Mouse (Mus musculus) kidney, adult 9 months (tissue): ENCODE data around the gene Epn2.
"Not testable (repeated sequence)": the region's sequence is repeated elsewhere in the genome, so short reads cannot be mapped to it uniquely, and the experiment has no call there.

ENCODE experiments used
- DNase-seq: peaks from one replicate; pipeline ENCODE4 v3.0.0; 2022

The Epn2 gene

GRCm38 (mm10) chr11:61590516-61591213 lies 11.2 kb upstream of the Epn2 start:
- DNase-seq, result peak; percentile 61

GRCm38 (mm10) chr11:61585421-61585820 lies 5.9 kb upstream of the Epn2 start:
- DNase-seq, result peak; percentile 45

DNA sequence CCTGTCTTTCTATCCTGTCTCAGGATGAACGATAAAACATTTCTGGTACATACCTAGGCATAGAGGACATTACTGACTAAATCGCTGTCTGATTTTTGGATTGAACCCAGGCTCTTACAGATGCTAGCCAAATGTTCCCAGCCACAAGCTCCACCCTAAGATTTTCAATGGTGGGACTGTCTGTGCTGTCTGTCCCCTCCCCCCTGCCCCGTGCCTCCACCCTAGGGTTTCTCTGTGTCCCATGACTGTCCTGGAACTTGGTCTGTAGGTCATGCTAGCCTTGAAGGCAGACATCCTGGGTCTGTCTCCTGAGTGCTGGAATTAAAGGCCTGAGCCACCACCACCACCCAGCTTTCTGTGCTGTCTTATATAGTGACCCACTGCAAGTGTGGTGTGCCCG lies 5.3 kb upstream of the Epn2 start:
- DNase-seq, result no peak

DNA sequence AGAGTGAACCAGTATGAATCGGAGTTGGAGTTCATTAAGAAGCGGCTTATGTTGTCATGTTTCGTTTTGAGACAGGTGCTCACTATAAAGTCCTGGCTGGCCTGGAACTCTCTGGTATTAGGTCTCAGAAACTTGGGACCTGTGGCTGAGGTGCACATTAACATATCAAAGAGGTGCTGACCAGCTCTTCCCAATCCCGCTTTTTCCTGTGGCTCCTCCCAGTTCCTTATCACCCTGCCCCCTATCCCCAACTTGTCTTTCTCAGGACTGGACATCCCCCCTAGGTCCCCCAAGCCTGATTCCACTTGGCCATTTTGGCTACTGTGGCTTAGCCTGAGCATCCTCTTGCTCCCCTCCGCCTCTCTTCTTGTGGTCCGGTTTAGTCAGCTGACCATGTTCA lies 4.6 kb upstream of the Epn2 start:
- DNase-seq, result no peak

DNA sequence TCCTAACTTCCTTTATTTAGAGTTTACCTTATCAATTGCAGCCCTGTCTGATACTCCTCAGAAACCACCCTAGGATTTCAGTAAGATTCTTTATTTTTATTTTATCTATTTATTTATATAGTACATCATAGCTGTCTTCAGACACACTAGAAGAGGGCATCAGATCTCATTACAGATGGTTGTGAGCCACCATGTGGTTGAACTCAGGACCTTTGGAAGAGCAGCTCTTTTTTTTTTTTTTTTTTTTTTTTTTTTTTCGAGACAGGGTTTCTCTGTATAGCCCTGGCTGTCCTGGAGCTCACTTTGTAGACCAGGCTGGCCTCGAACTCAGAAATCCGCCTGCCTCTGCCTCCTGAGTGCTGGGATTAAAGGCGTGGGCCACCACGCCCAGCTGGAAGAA lies 3.3 kb upstream of the Epn2 start:
- DNase-seq, result not testable (repeated sequence)

DNA sequence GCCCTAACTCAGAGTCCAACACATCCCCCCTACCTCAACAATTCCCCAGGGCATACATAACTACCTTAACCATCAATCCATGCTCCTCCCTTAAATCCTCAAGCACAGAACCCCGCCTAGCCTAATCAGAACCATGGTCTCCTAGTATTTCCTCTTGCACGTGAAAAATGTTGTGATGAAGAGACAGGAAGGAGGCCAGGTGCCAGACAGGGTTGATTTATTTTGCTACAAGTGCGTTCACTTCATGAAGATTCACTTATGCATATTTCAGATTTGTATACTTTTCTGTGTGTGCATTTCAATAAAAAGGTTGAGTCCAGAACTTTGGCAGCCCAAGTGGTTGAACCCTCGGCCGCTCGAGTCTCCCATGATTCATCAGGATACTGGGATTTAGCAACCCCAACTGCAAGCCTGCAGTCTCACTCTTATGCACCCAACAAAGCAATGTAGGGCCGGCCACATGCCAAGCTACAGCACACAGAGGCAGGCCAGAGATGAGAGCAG lies 443 bp upstream of the Epn2 start:
- peak; percentile 72 for DNase-seq

- peak; percentile 34 for DNase-seq
Observed at GRCm38 (mm10) chr11:61578541-61578982, 925 bp downstream of the Epn2 start.

- DNase-seq, result no peak
Observed at GRCm38 (mm10) chr11:61577991-61578390, 1.5 kb downstream of the Epn2 start.

DNA sequence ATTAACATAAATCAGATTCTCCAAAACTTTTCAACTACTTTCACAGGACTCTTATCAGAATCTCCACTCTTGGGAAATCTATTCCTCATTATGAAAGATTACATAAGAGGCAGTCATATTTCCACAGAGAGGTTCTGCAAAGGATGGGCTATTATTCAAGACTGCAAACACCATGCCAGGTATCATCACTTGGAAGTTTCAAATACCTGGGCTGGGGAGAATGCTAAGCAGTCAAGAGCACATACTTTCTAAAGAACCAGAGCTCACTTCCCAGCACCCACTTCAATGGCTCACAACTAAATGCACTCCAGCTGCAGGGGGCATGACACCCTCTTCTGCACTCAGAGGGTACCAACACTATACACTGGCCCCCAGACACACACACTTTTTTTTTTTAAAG lies 2.1 kb downstream of the Epn2 start:
- DNase-seq, result no peak

DNA sequence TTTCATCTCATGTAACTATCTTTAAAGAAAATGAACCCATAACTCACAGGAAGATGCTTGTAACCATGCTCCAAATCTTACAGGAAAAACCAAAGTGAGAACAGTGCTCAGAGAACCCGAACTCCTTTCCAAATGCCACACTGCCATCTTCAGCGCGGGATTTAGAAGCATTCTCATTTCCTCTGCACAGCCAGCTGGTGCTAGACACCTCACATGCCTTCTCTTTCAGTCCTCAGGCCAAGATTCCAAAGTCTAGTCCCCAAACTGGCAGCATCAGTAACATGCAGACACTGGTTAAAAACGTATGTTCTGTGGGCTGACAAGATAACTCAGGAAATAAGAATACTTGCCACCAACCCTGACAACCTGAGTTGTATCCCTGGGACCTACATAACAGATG lies 6.2 kb downstream of the Epn2 start:
- peak; percentile 48 for DNase-seq

- DNase-seq, result no peak
Observed at GRCm38 (mm10) chr11:61571225-61571624, 8.3 kb downstream of the Epn2 start.

- peak; percentile 24 for DNase-seq
Observed at GRCm38 (mm10) chr11:61569671-61570070, 9.8 kb downstream of the Epn2 start.

DNA sequence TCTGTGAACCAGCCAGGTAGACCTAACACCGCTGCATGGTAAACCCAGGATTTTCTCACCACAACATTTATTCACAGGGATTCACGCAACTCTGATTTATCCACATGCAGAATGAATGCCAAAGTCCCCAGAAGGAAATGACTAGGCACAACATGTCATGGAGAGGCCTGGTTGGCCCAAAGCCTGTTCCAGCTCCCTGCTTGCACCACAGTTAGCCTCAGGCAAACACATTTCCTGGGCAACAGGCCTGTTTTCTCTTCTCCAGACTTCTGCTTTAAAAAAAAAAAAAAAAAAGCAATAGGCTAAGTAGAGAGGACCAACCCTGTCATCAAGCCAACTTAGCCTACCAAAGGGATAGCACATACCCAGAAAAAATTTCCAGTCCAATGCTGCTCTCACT lies 14.9 kb downstream of the Epn2 start:
- DNase-seq, result peak; percentile 57

DNA sequence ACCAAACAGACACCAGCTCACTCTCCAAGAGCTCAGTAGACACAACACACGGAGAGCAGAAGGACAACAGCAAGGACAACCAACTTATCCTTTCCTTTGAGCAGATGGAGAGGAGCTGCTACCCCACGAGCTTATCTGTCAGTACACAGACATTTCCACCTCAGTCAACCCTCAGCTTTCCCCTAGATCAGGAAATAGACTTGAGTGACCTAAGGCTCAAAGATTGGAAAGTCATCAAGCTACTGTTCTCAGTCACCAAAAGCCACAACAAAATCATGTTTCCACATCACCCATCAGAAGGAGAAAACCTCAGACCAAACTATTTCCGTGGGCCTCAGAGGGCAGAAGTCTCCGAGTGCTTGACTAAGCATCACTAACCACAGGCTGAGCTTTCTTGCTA lies 15.5 kb downstream of the Epn2 start:
- DNase-seq, result no peak

DNA sequence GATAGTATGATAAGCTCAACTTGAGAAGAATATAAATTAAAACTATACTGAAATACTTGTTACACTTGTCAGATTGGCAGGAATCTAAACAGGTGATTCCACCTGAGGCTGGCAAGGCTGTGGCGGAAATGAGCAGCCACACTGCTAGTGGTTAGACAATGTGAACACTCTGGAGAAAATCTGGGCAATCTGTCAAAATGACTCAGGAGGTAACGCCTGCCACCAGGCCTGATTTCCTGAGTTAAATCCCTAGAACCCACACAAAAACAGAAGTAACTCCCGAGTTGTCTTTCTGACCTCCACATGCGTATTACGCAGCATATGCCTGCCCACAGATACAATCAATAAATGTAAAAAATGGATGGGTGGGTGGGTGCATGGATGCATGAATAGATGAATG lies 17.1 kb downstream of the Epn2 start:
- DNase-seq, result peak; percentile 29

DNA sequence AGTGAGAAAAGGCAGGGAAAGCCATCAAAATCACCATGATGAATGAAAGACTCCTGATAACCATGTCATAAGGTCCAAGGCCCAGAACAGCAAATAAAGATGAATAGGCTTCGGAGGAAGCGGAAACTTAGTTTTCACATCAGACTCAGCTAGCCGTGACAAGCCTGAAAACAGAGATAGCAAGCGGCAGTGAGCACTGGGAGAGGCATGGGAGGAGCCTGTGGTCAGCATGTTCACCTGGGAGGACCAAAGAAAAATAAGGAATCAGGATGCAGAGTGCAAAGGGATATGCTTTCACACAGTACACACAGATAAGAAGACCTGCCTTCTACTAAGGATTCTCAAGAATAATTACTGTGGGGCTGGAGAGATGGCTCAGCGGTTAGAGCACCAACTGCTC lies 19.9 kb downstream of the Epn2 start:
- DNase-seq, result no peak

- DNase-seq, result no peak
Observed at GRCm38 (mm10) chr11:61553015-61553754, 26.3 kb downstream of the Epn2 start.

GRCm38 (mm10) chr11:61550631-61551030 lies 28.9 kb downstream of the Epn2 start:
- no peak for DNase-seq

DNA sequence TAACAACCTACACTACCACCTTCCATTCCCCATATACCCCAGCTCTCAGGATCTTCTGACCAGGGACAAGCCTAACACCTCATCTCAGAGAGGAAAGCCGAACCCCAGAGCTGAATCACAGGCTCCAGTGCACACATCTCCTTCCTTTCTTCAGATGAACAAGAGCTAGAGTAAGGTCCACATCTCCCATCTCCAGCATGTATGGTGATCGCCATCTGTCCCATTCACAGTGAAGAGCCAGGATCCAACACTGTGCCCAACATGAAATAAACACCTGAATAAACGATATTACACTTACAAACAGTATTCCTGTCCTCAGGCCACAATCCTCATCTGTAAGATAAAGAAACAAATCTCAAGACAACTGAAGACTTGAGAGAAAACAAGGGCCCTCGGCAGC lies 31.8 kb downstream of the Epn2 start:
- no peak for DNase-seq

GRCm38 (mm10) chr11:61546452-61546851 lies 33.0 kb downstream of the Epn2 start:
- peak; percentile 55 for DNase-seq

- peak; percentile 70 for DNase-seq
Observed at GRCm38 (mm10) chr11:61545586-61545985, 33.9 kb downstream of the Epn2 start.

DNA sequence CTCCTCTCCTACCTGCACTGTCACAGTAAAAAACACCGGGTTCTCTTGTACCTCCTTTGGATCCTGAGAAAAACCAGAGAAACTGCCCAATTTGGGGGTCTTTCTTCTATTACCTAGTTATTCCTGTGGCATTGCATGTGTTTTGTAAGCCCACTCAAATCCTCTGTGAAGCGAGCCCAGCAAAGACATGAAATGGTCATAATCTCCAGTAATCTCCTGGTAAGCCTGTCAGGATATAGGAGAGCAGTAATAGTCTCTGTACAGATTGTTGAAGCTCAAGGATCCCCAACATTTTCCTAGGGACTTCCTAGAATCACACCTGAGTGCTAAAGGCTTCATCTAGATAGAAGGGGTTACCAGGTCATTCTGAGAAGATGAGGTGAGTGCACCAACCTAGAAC lies 38.4 kb downstream of the Epn2 start:
- DNase-seq, result no peak

- DNase-seq, result peak; percentile 65
Observed at GRCm38 (mm10) chr11:61540642-61541041, 38.8 kb downstream of the Epn2 start.

DNA sequence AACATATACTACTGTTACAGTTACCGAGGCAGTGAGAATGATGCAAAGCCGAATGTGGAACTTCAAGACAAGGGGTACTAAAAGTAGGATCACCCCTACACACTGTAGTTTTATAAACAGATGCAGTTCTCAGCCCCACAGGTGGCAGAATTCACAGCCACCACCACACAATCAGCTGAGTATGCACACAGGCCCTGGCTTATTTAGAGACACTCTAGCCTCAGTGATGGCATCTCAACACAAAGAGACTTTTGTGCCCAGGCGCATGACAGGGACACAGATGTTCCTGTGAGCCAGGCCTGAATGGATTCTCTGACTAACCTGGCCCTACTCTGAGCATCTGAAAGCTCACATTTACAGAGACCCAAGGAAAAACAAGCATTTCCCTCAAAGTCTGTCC lies 42.1 kb downstream of the Epn2 start:
- DNase-seq, result no peak
